Mouse (Mus musculus) adrenal gland, adult (tissue): Measurements from ENCODE around the gene Gm21974.
A peak's percentile ranks its signal among the peaks of the same experiment; 100 is the strongest.
"Not testable (repeated sequence)": the region's sequence is repeated elsewhere in the genome, so short reads cannot be mapped to it uniquely, and the experiment has no call there.

ENCODE experiments used
- DNase-seq, 2 experiments: peaks; one replicate each; pipeline ENCODE4 v3.0.0; 2022 to 2023; ENCODE audit warnings: low spot score in 1 of 2; ENCODE audit not compliant: inconsistent age in 2 of 2

Gm21974 gene

DNA sequence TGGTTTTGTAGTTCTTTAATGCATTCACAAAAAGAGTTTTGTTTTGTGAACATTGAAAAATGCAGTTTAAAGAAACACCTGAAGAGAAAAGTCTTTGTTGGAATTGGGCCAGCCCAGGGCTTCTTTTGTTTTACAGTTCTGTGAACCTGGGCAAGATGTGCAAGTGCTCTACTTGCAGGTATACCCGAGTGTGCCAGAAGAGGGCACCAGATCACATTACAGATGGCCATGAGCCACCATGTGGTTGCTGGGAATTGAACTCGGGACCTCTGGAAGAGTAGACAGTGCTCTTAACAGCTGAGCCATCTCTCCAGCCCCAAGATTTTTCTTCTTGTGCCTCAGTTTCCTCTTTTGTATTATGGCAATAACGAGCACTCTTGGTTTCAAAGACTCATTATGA, 22.9 kb upstream of the Gm21974 start:
- DNase-seq: peak in 1 of 2 experiments; percentile 80

DNA sequence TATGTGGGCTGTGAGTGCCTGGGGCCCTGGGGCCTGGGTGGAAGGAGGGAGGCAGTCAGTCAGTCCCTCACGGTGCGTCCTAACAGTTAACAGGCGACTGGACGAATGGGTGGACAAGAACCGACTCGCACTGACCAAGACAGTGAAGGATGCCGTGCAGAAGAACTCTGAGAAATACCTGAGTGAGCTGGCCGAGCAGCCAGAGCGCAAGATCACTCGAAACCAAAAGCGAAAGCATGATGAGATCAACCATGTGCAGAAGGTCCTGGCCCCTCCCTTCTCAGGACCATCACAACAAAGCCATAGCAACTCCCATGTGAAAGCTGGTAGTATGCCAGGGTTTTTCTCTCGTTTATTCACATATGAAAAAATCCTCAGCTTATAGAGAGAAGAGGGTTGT, 20.0 kb upstream of the Gm21974 start:
- no peak for DNase-seq

- no peak for DNase-seq
Measured at GRCm38 (mm10) chr7:127912938-127913337, 17.7 kb upstream of the Gm21974 start.

- DNase-seq: peak; percentile 89 to 98
Measured at GRCm38 (mm10) chr7:127912190-127912871, 17.1 kb upstream of the Gm21974 start, which contains the start of gene Kat8. Kat8 (plus strand) TSS chr7:127912516.

DNA sequence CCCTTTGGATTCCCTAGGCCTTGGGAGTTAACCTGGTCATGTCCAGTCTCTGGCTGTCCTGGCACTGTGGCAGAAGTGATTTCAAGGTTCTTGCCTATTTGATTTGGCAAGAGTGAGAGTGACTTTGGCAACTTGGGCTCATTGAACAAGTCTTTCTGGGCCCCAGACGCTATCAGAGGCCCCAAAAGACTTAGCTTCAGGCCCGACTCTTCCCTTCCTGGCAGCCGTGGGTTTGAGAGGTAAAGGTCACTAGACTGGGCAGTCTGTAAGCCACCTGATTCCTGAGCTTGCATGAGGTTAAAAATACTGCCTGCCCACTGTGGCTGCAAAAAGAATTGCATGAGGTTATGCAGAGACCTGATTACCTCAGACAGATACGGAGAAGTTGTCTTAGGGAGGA, 13.4 kb upstream of the Gm21974 start:
- DNase-seq: peak in 1 of 2 experiments; percentile 57

DNA sequence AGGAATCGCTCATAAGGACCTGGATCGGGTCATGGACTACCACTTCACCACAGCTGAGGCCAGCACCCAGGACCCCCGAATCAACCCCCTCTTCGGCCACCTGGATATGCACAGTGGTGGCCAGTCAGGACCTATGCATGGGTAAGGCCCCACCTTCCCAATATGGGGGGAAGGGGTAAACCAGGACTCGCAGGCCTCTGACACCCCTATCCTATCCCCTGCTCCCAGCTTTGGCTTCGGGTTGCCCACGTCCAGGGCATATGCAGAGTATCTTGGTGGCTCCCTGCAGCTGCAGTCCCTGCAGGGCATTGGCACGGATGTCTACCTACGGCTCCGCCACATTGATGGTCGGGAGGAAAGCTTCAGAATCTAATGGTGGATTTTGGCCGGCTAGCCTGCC, 12.7 kb upstream of the Gm21974 start:
- no peak for DNase-seq

GRCm38 (mm10) chr7:127903971-127904796, 8.9 kb upstream of the Gm21974 start, which contains the start of gene Bckdk:
Bckdk (plus strand) TSS chr7:127904082.
- peak; percentile 83 to 92 for DNase-seq

- no peak for DNase-seq
Measured at GRCm38 (mm10) chr7:127901772-127902171, 6.5 kb upstream of the Gm21974 start.

DNA sequence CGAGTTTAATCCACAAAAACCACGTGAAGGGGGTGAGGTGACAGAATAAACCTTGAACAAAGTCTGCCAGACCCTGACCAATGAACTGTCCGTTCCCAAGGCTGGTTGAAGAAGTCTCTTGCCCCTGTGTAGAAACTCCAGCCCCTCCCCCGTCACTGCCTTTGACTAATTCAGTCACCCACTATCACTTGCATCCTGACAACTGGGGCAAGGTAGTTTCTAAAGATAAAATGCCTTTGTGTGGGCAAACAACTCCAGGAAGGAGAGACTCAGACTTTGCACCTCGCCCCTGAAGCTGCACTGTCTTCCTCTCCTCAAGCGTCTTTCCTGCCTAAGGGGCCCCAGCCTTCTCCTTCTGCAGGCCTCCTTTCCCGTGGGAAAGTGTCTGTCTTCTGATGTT, 4.7 kb upstream of the Gm21974 start:
- no peak for DNase-seq

- DNase-seq: no peak
Measured at GRCm38 (mm10) chr7:127898179-127898956, 3.1 kb upstream of the Gm21974 start.

DNA sequence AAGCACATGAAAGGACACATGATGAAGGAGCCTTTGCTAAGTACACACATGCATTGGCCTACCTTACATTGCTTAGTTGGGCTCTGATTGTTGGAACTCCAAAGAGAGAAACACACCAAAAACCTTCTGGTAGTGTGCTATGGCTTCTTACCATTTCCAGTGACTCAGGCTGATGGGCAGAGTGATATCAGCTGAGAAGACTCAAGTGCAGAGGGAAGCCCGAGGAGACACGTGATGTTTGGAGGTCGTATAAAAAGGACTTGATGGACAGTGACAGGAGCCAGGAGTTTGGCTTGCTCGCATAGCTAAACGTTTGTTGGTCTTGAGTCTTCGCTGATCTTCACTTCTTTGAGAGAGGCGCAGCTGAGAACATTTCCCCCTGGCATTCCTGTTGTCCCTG, 2.3 kb upstream of the Gm21974 start:
- no peak for DNase-seq

GRCm38 (mm10) chr7:127896384-127896783, 1.1 kb upstream of the Gm21974 start:
- peak; percentile 51 to 81 for DNase-seq

DNA sequence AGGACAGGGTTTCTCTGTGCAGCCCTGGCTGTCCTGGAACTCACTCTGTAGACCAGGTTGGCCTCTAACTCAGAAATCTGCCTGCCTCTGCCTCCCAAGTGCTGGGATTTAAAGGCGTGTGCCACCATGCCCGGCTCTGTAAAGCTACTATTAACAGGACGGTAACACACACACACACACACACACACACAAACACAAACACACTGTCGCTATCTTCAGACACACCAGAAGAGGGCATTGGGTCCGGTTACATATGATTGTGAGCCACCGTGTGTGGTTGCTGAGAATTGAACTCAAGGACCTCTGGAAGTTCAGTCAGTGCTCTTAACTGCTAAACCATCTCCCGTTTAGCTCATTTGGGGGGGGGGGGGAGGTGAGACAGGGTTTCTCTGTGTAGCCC, 637 bp upstream of the Gm21974 start:
- DNase-seq: not testable (repeated sequence)

- DNase-seq: no peak
Measured at GRCm38 (mm10) chr7:127894480-127894879, 774 bp downstream of the Gm21974 start.

DNA sequence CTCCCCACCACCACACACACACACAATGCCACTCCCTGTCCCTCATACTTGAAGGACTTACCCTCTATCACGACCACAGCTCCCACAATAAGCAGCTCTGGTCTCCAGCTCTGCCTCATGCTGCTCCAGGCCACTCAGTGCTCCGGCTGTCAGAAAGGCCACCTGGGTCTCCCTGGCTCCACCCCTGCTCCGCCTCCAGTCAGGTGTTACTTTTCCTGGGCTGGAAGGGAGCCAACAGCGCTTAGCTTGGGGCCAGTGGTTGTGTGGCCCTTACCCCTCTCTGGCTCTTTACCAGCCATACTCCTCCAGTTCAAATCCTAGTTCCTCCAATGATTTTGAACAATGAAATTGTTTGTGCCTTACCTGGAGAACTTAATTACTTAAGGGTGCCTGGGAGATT, 4.5 kb downstream of the Gm21974 start, which contains the start of gene Prss53:
Prss53 (minus strand) TSS at position 173 of the 400 bp plus-strand sequence.
- DNase-seq: no peak

DNA sequence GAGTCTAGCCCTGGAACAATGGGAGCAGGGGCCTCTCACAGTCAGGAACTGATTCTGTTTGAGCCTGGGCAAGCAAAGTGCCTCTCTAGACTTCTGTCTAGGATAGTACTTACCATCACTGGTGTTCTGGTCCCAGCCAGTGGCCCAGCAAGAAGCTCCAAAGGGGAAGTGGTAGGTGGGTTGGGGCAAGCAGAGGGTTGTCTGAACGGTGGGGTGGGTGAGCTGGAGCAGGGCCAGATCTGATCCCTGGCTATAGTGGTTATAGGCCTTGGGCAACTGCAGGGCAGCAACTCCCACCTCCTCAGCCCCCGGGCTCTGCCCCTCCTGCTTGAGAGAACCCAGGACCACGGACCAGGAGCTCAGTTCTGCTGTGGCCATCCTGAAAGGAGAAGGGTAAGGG, 6.4 kb downstream of the Gm21974 start:
- no peak for DNase-seq

- DNase-seq: no peak
Measured at GRCm38 (mm10) chr7:127887781-127888180, 7.5 kb downstream of the Gm21974 start.

GRCm38 (mm10) chr7:127887191-127887590, 8.1 kb downstream of the Gm21974 start:
- no peak for DNase-seq

DNA sequence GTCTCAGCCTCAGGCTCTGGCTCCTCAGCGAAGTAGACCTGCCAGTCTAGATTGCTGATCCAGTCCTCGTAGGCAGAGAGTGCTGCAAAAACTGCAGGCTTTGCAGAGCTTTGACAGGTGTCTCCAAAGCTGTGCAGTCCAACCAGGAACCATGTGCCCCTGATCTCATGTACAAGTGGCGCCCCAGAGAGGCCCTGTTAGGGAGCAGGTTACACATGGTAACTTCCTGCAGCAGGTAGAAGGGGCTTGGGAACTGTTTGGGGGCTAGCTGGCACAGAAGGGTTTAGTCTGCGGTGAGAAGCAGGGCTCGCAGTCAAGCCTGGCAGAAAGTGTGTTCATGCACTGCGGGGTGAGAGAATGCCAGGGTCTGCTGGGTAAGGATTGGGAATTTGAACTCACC, 8.7 kb downstream of the Gm21974 start:
- no peak for DNase-seq

GRCm38 (mm10) chr7:127885951-127886350, 9.3 kb downstream of the Gm21974 start:
- DNase-seq: peak in 1 of 2 experiments; percentile 53

GRCm38 (mm10) chr7:127880431-127880830, 14.8 kb downstream of the Gm21974 start:
- DNase-seq: no peak
